Mouse (Mus musculus): ENCODE measurements at regions not wholly inside any gene's neighbourhood (a gene's known extent, or its start where the extent isn't known, plus 50 kb on each side); places are given as distances from the start of the nearest gene placed in this dataset.

GRCm38 (mm10) chr7:69738998-69739397 lies 627.5 kb downstream of the Nr2f2 start:
- TF ChIP-seq CTCF (IDR thresholded peaks at IDR 0.05; ENCODE audit: control insufficient read depth, insufficient read depth, insufficient replicate concordance, low read depth, low read length) (no peak), POLR2A (IDR thresholded peaks at IDR 0.05; ENCODE audit: control insufficient read depth, low read depth, low read length) (no peak)
